Mouse (Mus musculus) limb, embryonic 12.5 days (tissue): ENCODE measurements around the gene Sowaha. TPM values are rescaled to one million over a fixed set of nuclear protein-coding genes. Genes with fewer than 3 reads are reported as not detected.

Experiments
- ATAC-seq: fragments of 200-750 bp; cut with Nextera tagmentation; 2 replicates; pipeline ENCODE4 v1.8.0; 2017; ENCODE audit warnings: low read depth, moderate TSS enrichment; ENCODE audit not compliant: insufficient number of reproducible peaks, insufficient read depth, low FRiP score, low TSS enrichment
- H3K27ac ChIP-seq: fragments of 300-500 bp; sonication (generic); 2 replicates; pipeline ENCODE4 v1.5.1; 2016; ENCODE audit warnings: mild to moderate bottlenecking, moderate library complexity
- H3K27me3 ChIP-seq: fragments of 300-500 bp; sonication (generic); 2 replicates; pipeline ENCODE4 v1.6.1; 2016; ENCODE audit warnings: mild to moderate bottlenecking, moderate library complexity
- H3K36me3 ChIP-seq: fragments of 300-500 bp; sonication (generic); 2 replicates; pipeline ENCODE4 v1.6.1; 2016; ENCODE audit warnings: mild to moderate bottlenecking, moderate library complexity
- H3K4me1 ChIP-seq: fragments of 300-500 bp; sonication (generic); replicated peaks from 2 replicates; pipeline ENCODE4 v1.6.1; 2016
- H3K4me2 ChIP-seq: fragments of 300-500 bp; sonication (generic); 2 replicates; pipeline ENCODE4 v1.6.1; 2016; ENCODE audit warnings: mild to moderate bottlenecking, moderate library complexity
- H3K4me3 ChIP-seq: fragments of 300-500 bp; sonication (generic); replicated peaks from 2 replicates; pipeline ENCODE4 v1.5.1; 2016; ENCODE audit warnings: mild to moderate bottlenecking
- H3K9ac ChIP-seq: fragments of 300-500 bp; sonication (generic); replicated peaks from 2 replicates; pipeline ENCODE4 v1.6.1; 2016; ENCODE audit warnings: mild to moderate bottlenecking, moderate library complexity
- H3K9me3 ChIP-seq: fragments of 300-500 bp; sonication (generic); 2 replicates; pipeline ENCODE4 v1.6.1; 2016; ENCODE audit warnings: mild to moderate bottlenecking, moderate library complexity
- WGBS: fragments of 180-500 bp; shearing (Covaris S2); methylation state at CpG from one replicate; pipeline ENCODE4 v1.1.7; 2016; 5-methylcytosine and 5-hydroxymethylcytosine counted together
- polyA plus RNA-seq: library from polyadenylated mRNA; unstranded; fragments of >200 nt; fragmentation: Nextera tagmentation; extraction: Ambion mirVana; gene quantifications from 2 replicates; pipeline ENCODE4 v1.2.1, GENCODE M21; 2016

Gene Sowaha
- polyA plus RNA-seq, 1 experiment from 2014 or later, result 0.24 TPM

GRCm38 (mm10) chr11:53520122-53520978, 40.3 kb upstream of the Sowaha start:
- H3K4me2 ChIP-seq, result peak overlapping the region; percentile 82
- H3K9ac ChIP-seq, result peak overlapping the region; percentile 89
- H3K4me3 ChIP-seq, result peak overlapping the region; percentile 91
- 2% methylated on average over 24 of the region's 24 CpGs for WGBS
- ATAC-seq, result 0 out of 2 replicates have a peak, but pooled peaks have one; percentile 10
- H3K9me3 ChIP-seq, result no peaks in the 10 kb centered on the region
- peaks cover 63% of the 10 kb centered on the region for H3K4me1 ChIP-seq
- no peaks in the 10 kb centered on the region for H3K27me3 ChIP-seq
- peak overlapping the region; percentile 84 for H3K27ac ChIP-seq
- 0 out of 2 replicates have a peak, but pooled peaks cover 3% of the 10 kb centered on the region for H3K36me3 ChIP-seq

GRCm38 (mm10) chr11:53519207-53520121, 39.4 kb upstream of the Sowaha start, which contains the start of gene Sept8:
TSS of gene Sept8 (plus strand) at chr11:53519257.
- H3K9me3 ChIP-seq, result no peaks in the 10 kb centered on the region
- peak within 1 kb of the TSS; percentile 84 for H3K27ac ChIP-seq
- ATAC-seq, result peak; percentile 74
- H3K9ac ChIP-seq, result peak within 1 kb of the TSS; percentile 89
- H3K4me2 ChIP-seq, result peak within 1 kb of the TSS; percentile 82
- H3K4me1 ChIP-seq, result peaks cover 54% of the 10 kb centered on the region
- 4% methylated on average over 79 of the region's 79 CpGs for WGBS
- no peaks in the 10 kb centered on the region for H3K36me3 ChIP-seq
- no peaks in the 10 kb centered on the region for H3K27me3 ChIP-seq
- peak within 1 kb of the TSS; percentile 91 for H3K4me3 ChIP-seq

- ATAC-seq, result no peak
Observed at GRCm38 (mm10) chr11:53518759-53519158, 38.7 kb upstream of the Sowaha start.

GRCm38 (mm10) chr11:53516775-53517627, 36.9 kb upstream of the Sowaha start:
- H3K4me2 ChIP-seq, result no peak overlapping the region
- H3K4me3 ChIP-seq, result no peak overlapping the region
- no peaks in the 10 kb centered on the region for H3K9me3 ChIP-seq
- WGBS, result 35% methylated on average over 8 of the region's 8 CpGs
- no peaks in the 10 kb centered on the region for H3K36me3 ChIP-seq
- no peak overlapping the region for H3K27ac ChIP-seq
- H3K9ac ChIP-seq, result no peak overlapping the region
- H3K27me3 ChIP-seq, result no peaks in the 10 kb centered on the region
- H3K4me1 ChIP-seq, result peaks cover 31% of the 10 kb centered on the region
- ATAC-seq, result no peak

More at GRCm38 (mm10) chr11:53518759-53519158, 38.7 kb upstream of the Sowaha start:
- peak overlapping the region; percentile 82 for H3K4me2 ChIP-seq
- H3K27me3 ChIP-seq, result no peaks in the 10 kb centered on the region
- no peak overlapping the region for H3K4me3 ChIP-seq
- H3K36me3 ChIP-seq, result no peaks in the 10 kb centered on the region
- peaks cover 47% of the 10 kb centered on the region for H3K4me1 ChIP-seq
- H3K9me3 ChIP-seq, result no peaks in the 10 kb centered on the region
- WGBS, result 46% methylated on average over 5 of the region's 5 CpGs
- H3K27ac ChIP-seq, result no peak overlapping the region
- no peak overlapping the region for H3K9ac ChIP-seq

- H3K9ac ChIP-seq, result no peak overlapping the region
- H3K27me3 ChIP-seq, result no peaks in the 10 kb centered on the region
- 0 out of 2 replicates have a peak, but pooled peaks cover under 1% of the 10 kb centered on the region for H3K4me1 ChIP-seq
- H3K4me2 ChIP-seq, result no peak overlapping the region
- no peak overlapping the region for H3K4me3 ChIP-seq
- no peak for ATAC-seq
- H3K36me3 ChIP-seq, result no peaks in the 10 kb centered on the region
- no peaks in the 10 kb centered on the region for H3K9me3 ChIP-seq
- H3K27ac ChIP-seq, result no peak overlapping the region
- WGBS, result 46% methylated on average over 5 of the region's 5 CpGs
Observed at GRCm38 (mm10) chr11:53510351-53510750, 30.3 kb upstream of the Sowaha start.

GRCm38 (mm10) chr11:53508591-53508990, 28.5 kb upstream of the Sowaha start:
- Histone ChIP-seq H3K4me3 (no peak overlapping the region), H3K4me2 (no peak overlapping the region), H3K27ac (no peak overlapping the region), H3K9me3 (no peaks in the 10 kb centered on the region), H3K9ac (no peak overlapping the region), H3K27me3 (no peaks in the 10 kb centered on the region), H3K4me1 (0 out of 2 replicates have a peak, but pooled peaks cover 8% of the 10 kb centered on the region), H3K36me3 (no peaks in the 10 kb centered on the region)
- whole genome bisulfite sequencing, result 45% methylated on average over 3 of the region's 3 CpGs
- ATAC-seq, result no peak

GRCm38 (mm10) chr11:53508152-53508551, 28.1 kb upstream of the Sowaha start:
- no peaks in the 10 kb centered on the region for H3K9me3 ChIP-seq
- no peak overlapping the region for H3K27ac ChIP-seq
- no peaks in the 10 kb centered on the region for H3K36me3 ChIP-seq
- no peak overlapping the region for H3K4me2 ChIP-seq
- no peak overlapping the region for H3K9ac ChIP-seq
- no peak for ATAC-seq
- H3K4me3 ChIP-seq, result no peak overlapping the region
- WGBS, result 83% methylated on average over 7 of the region's 7 CpGs
- H3K4me1 ChIP-seq, result 0 out of 2 replicates have a peak, but pooled peaks cover 8% of the 10 kb centered on the region
- no peaks in the 10 kb centered on the region for H3K27me3 ChIP-seq

- H3K9me3 ChIP-seq, result no peaks in the 10 kb centered on the region
Observed at GRCm38 (mm10) chr11:53507098-53507805, 27.2 kb upstream of the Sowaha start.

GRCm38 (mm10) chr11:53505026-53505663, 25.1 kb upstream of the Sowaha start:
- Histone ChIP-seq H3K4me2 (no peak overlapping the region), H3K4me3 (no peak overlapping the region), H3K36me3 (no peaks in the 10 kb centered on the region), H3K9me3 (no peaks in the 10 kb centered on the region), H3K27me3 (no peaks in the 10 kb centered on the region), H3K27ac (no peak overlapping the region), H3K9ac (no peak overlapping the region), H3K4me1 (peaks cover 13% of the 10 kb centered on the region; the same call in 1 of the 2 replicates)
- 49% methylated on average over 5 of the region's 5 CpGs for WGBS
- no peak for ATAC-seq

More at GRCm38 (mm10) chr11:53507098-53507805, 27.2 kb upstream of the Sowaha start:
- H3K4me3 ChIP-seq, result no peak overlapping the region
- 0 out of 2 replicates have a peak, but pooled peaks cover 8% of the 10 kb centered on the region for H3K4me1 ChIP-seq
- no peaks in the 10 kb centered on the region for H3K27me3 ChIP-seq
- 80% methylated on average over 9 of the region's 9 CpGs for WGBS
- ATAC-seq, result no peak
- no peaks in the 10 kb centered on the region for H3K36me3 ChIP-seq
- H3K4me2 ChIP-seq, result no peak overlapping the region
- no peak overlapping the region for H3K27ac ChIP-seq
- H3K9ac ChIP-seq, result no peak overlapping the region
